Mouse (Mus musculus): ENCODE measurements around the gene Krt7.

Krt7 gene

GRCm38 (mm10) chr15:101446572-101446971 is 35.7 kb downstream of the Krt7 start:
- no peak for DNase-seq (ENCODE audit: low spot score in 2 of 2)

GRCm38 (mm10) chr15:101447444-101447843 is 36.6 kb downstream of the Krt7 start, which contains the start of gene Krt88:
Gene Krt88, plus strand, starts transcription at chr15:101447744.
- no peak for DNase-seq (ENCODE audit: low spot score in 2 of 2)

- DNase-seq (ENCODE audit: low spot score in 2 of 2) = peak; percentile 22 to 29
These were observed 42.4 kb downstream of the Krt7 start for GRCm38 (mm10) chr15:101453093-101453736.

- DNase-seq (ENCODE audit: low spot score in 2 of 2) = no peak
These were observed 43.9 kb downstream of the Krt7 start for GRCm38 (mm10) chr15:101454774-101455173.

DNA sequence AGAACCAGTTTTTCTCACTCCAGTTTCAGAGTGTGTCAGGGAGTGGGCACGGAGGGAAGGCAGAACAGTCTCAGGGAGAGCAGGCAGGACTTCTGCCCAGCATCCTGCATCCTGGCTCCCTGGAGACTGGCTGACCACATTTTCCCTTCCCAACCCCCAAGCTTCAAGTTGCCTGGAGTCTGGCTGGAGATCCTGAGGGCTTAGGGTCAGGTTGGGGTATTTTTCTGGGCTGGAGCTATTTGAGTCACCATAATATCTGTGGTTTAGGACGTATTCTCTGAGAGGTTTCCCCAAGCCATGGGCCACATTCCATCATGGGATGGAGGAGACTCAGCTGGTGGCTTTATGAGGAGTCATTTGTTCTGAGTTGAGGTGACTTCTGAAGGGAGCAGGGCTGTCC is 44.4 kb downstream of the Krt7 start:
- DNase-seq (ENCODE audit: low spot score in 2 of 2) = no peak

DNA sequence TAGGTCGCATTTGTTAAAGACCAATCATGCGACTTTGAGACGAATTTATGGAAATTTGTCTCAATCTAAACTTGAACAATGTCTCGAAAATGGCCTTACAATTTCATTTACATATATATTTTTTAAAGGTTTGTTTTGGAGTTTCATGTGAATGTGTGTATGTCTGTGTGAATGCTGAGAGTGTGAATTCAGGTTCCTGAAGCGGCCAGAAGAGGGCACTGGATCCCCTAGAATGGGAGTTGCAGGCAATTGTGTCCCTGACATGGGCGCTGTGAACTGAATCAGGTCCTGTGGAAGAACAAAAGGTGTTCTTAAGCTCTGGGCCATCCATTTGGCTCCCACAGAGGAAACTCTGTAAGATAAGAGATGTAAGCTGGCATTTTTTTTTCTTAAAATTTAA is 45.0 kb downstream of the Krt7 start:
- DNase-seq (ENCODE audit: low spot score in 2 of 2) = no peak

DNA sequence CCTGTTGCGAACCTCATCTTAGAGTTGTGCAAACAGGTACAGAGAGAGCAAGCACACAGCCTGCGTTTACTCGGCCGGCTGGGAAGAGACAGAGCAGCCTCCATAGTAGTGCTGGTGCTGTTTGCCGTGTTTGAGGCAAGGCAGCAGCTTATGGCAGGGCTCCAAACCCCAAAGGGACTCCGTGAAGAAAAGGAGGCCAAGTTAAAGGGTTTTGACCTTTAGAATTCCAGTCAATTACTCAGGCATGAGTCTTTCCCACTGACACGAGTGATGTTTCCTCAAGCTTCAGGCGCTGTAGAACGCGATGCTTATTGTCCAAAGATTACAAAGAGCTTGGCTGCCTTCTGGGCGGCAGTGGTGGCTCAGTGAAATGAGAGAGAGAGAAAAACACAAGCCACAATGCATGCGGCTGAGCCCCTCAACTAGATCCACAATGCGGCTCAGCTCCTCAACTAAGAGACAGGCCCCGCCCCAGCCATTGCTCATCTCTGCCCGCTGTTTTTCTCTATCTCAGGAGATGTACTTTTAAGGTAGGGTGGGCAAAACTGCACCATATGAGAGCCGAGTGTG is 47.6 kb downstream of the Krt7 start:
- no peak for DNase-seq (ENCODE audit: low spot score in 2 of 2)

DNA sequence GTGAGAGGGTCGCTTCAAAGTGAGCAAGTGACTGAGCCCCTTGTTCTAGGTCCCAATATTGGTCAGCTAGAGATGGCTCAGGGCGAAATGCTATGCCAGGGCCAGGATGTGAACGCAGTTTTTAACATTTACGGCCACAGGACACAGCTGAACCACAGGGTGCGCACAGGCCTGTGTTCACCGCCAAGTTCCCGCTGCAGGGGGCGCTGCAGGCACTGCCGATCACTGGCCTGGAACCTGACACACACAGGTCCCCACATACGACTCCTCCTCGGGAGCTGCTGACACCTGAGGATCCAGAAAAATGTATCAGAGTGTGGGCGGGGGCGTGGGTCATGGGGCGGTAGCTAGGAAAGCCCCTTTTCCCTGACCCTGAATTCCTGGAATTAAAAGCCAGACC is 48.4 kb downstream of the Krt7 start:
- no peak for DNase-seq (ENCODE audit: low spot score in 2 of 2)

- no peak for DNase-seq (ENCODE audit: low spot score in 2 of 2)
These were observed 52.8 kb downstream of the Krt7 start, which contains the start of gene Krt81 for GRCm38 (mm10) chr15:101463651-101464050. Gene Krt81, minus strand, starts transcription at chr15:101463751.

- DNase-seq (ENCODE audit: low spot score in 2 of 2) = no peak
These were observed 58.2 kb downstream of the Krt7 start for GRCm38 (mm10) chr15:101469093-101469492.

DNA sequence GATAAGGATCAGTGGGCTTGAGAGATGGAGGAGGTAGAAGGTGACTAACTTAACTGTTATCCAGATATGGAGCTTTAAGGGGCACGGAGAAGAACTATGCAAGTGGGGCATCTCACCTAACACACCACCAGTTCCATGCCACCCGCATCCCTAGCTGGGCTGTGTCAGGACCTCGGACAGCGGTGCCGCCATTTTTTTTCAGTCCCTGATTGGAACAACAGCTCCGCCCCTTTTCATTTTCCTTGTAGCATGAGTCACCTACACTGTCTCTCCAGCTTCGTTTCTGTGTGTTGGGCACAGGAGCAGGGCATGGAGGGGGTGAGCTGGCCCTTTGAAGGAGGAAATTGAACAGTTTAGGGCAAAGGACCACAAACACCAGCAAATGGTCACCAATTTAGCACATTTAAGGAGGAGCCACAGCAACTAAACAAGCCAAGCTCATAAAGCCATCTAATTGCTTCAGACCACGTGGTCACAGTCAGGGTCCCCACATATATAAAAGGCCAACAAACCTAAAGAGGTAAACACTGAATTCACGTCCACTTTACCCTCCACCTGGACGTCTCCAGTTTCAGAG is 62.2 kb downstream of the Krt7 start, which contains the start of gene Krt86:
Gene Krt86 (plus strand): TSS at position 527 of the 577 bp plus-strand sequence.
- no peak for DNase-seq (ENCODE audit: low spot score in 2 of 2)

GRCm38 (mm10) chr15:101479007-101479665 is 68.3 kb downstream of the Krt7 start:
- DNase-seq (ENCODE audit: low spot score in 2 of 2) = no peak

GRCm38 (mm10) chr15:101479666-101480060 is 68.8 kb downstream of the Krt7 start:
- DNase-seq (ENCODE audit: low spot score in 2 of 2) = no peak
